ENCODE assay signal across 8 mouse cellular contexts in the genomic region with DNA sequence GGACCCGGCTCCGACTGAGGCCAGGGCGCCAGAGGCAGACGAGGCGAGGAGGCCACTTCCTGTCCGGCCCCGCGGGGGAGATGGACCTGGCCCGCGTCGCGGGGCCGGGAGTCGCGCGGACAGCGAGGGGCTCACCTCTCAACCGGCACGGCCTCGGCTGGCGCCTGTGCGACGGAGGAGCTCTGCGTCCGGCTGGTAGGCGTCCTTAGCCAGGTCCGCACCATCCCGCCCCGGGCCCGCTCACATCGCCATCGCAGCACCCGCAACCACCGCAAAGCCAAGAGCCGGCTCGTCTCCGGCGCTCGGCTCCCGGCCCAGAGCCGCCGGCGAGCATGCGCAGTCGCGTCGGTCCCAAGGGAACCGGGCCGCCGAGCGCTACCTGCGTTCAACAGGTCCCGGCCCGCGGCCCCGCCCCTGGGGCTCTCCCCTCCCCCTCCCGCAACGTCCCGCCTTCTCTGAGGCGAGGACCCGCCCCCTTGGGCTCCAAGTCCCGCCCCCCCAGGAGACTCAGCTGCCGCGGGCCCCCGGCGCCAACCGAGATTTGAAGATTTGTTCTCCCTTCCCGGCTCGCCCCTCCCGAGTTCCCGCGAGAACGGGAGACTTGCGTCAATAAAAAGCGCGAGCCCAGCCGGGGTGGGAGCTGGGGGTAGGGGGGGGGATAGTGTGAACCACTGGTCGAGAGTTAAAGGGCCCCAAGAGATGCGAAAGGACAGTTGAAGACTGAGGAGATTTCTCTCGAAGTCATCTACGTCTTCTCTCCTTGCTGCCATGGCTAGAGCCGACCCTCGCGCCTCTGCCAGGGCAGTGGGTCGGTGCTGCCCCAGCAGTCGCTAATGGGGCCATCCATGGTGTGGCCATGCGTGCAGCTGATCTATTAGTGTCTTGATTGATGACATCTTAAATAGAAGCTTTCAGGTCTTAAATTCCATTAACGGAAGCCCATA. TPM values are rescaled to one million over a fixed set of nuclear protein-coding genes. Genes with fewer than 3 reads are reported as not detected.
DNase-seq lines count a peak whose midpoint lies in the region; ATAC-seq and TF ChIP-seq lines count a peak whose summit lies in the region.

Gene Fam135a (minus strand): TSS at position 416 of the 944 bp plus-strand sequence.

- no peaks in the 10 kb centered on the region for H3K9me3 ChIP-seq in forebrain, embryonic 13.5 days (replicated peaks)
- H3K9me3 ChIP-seq in heart, postnatal 0 days (replicated peaks; ENCODE audit: control insufficient read depth, low read length), result no peaks in the 10 kb centered on the region
- H3K9me3 ChIP-seq in liver, embryonic 14.5 days (ENCODE audit: control insufficient read depth, low read length), result no peaks in the 10 kb centered on the region
- H3K9me3 ChIP-seq in neural tube, embryonic 11.5 days (ENCODE audit: control insufficient read depth, low read length), result no peaks in the 10 kb centered on the region
- H3K9me3 ChIP-seq in stomach, embryonic 16.5 days (replicated peaks; ENCODE audit: control insufficient read depth, low read length), result no peaks in the 10 kb centered on the region

- no peak for TF ChIP-seq CTCF in heart, postnatal 0 days (IDR thresholded peaks at IDR 0.05; ENCODE audit: low read depth)
- no peak for TF ChIP-seq CTCF in liver, embryonic 14.5 days (IDR thresholded peaks at IDR 0.05; ENCODE audit: low read depth)

- ATAC-seq in forebrain, embryonic 13.5 days, result peak; percentile 91
- ATAC-seq in heart, postnatal 0 days (ENCODE audit: insufficient read depth, low read depth), result peak; percentile 92
- ATAC-seq in liver, embryonic 14.5 days (ENCODE audit: insufficient read depth), result peak; percentile 81
- ATAC-seq in neural tube, embryonic 11.5 days (ENCODE audit: insufficient read depth, low FRiP score, low TSS enrichment), result peak; percentile 91
- peak; percentile 95 for ATAC-seq in stomach, embryonic 16.5 days (ENCODE audit: insufficient read depth, low FRiP score)

- peak within 1 kb of the TSS; percentile 64 for H3K27ac ChIP-seq in forebrain, embryonic 13.5 days
- peak within 1 kb of the TSS; percentile 92 for H3K27ac ChIP-seq in heart, postnatal 0 days (ENCODE audit: low read depth)
- no peak within 1 kb of the TSS for H3K27ac ChIP-seq in liver, embryonic 14.5 days
- peak within 1 kb of the TSS; percentile 90 for H3K27ac ChIP-seq in neural tube, embryonic 11.5 days (ENCODE audit: low read depth, low read length)
- peak within 1 kb of the TSS; percentile 82 for H3K27ac ChIP-seq in stomach, embryonic 16.5 days (ENCODE audit: low read length)

- H3K27me3 ChIP-seq in forebrain, embryonic 13.5 days, result no peaks in the 10 kb centered on the region
- no peaks in the 10 kb centered on the region for H3K27me3 ChIP-seq in heart, postnatal 0 days (ENCODE audit: control insufficient read depth, insufficient read depth, low read length)
- peaks cover 22% of the 10 kb centered on the region for H3K27me3 ChIP-seq in liver, embryonic 14.5 days (ENCODE audit: control insufficient read depth, insufficient read depth, low read length)
- no peaks in the 10 kb centered on the region for H3K27me3 ChIP-seq in neural tube, embryonic 11.5 days (ENCODE audit: control insufficient read depth, insufficient read depth, low read length)
- no peaks in the 10 kb centered on the region for H3K27me3 ChIP-seq in stomach, embryonic 16.5 days (ENCODE audit: control insufficient read depth, insufficient read depth, low read length)

- TF ChIP-seq EP300 in heart, postnatal 0 days (IDR thresholded peaks at IDR 0.05; ENCODE audit: low read depth), result peak; percentile 40; the same call in 1 of the 2 replicates
- no peak for TF ChIP-seq EP300 in liver, embryonic 14.5 days (IDR thresholded peaks at IDR 0.05; ENCODE audit: low read depth)

- peaks cover 12% of the 10 kb centered on the region; the same call in 1 of the 2 replicates for H3K4me1 ChIP-seq in forebrain, embryonic 13.5 days
- 0 out of 2 replicates have a peak, but pooled peaks cover 5% of the 10 kb centered on the region for H3K4me1 ChIP-seq in heart, postnatal 0 days (ENCODE audit: control insufficient read depth, insufficient read depth)
- no peaks in the 10 kb centered on the region for H3K4me1 ChIP-seq in liver, embryonic 14.5 days (replicated peaks; ENCODE audit: control insufficient read depth in 2 of 2, insufficient read depth in 2 of 2, low read length in 1 of 2)
- no peaks in the 10 kb centered on the region for H3K4me1 ChIP-seq in neural tube, embryonic 11.5 days (ENCODE audit: control insufficient read depth, insufficient read depth, low read length)
- peaks cover 7% of the 10 kb centered on the region; the same call in 1 of the 2 replicates for H3K4me1 ChIP-seq in stomach, embryonic 16.5 days (ENCODE audit: control insufficient read depth, insufficient read depth, low read length)

- H3K36me3 ChIP-seq in forebrain, embryonic 13.5 days (ENCODE audit: poor library complexity, severe bottlenecking), result no peaks in the 10 kb centered on the region
- H3K36me3 ChIP-seq in heart, postnatal 0 days (replicated peaks; ENCODE audit: control insufficient read depth, insufficient read depth, low read length), result no peaks in the 10 kb centered on the region
- no peaks in the 10 kb centered on the region for H3K36me3 ChIP-seq in liver, embryonic 14.5 days (replicated peaks; ENCODE audit: control insufficient read depth, insufficient read depth, low read depth)
- H3K36me3 ChIP-seq in neural tube, embryonic 11.5 days (ENCODE audit: control insufficient read depth, insufficient read depth, low read length), result no peaks in the 10 kb centered on the region
- no peaks in the 10 kb centered on the region for H3K36me3 ChIP-seq in stomach, embryonic 16.5 days (ENCODE audit: control insufficient read depth, insufficient read depth, low read length)

- WGBS in forebrain, embryonic 13.5 days, result under 1% methylated on average over 82 of the region's 88 CpGs
- under 1% methylated on average over 78 of the region's 88 CpGs for WGBS in heart, postnatal 0 days
- under 1% methylated on average over 74 of the region's 88 CpGs for WGBS in liver, embryonic 14.5 days (ENCODE audit: insufficient replicate concordance)
- 1% methylated on average over 57 of the region's 88 CpGs for WGBS in neural tube, embryonic 11.5 days
- 1% methylated on average over 85 of the region's 88 CpGs for WGBS in stomach, embryonic 16.5 days

- peak within 1 kb of the TSS; percentile 68 for H3K4me2 ChIP-seq in forebrain, embryonic 13.5 days
- peak within 1 kb of the TSS; percentile 89 for H3K4me2 ChIP-seq in heart, postnatal 0 days (ENCODE audit: low read depth, low read length)
- H3K4me2 ChIP-seq in liver, embryonic 14.5 days (ENCODE audit: low read depth), result peak within 1 kb of the TSS; percentile 62
- peak within 1 kb of the TSS; percentile 64 for H3K4me2 ChIP-seq in neural tube, embryonic 11.5 days (ENCODE audit: low read depth)
- H3K4me2 ChIP-seq in stomach, embryonic 16.5 days (ENCODE audit: low read depth, low read length), result peak within 1 kb of the TSS; percentile 70

- H3K4me3 ChIP-seq in forebrain, embryonic 13.5 days, result peak within 1 kb of the TSS; percentile 75
- peak within 1 kb of the TSS; percentile 97 for H3K4me3 ChIP-seq in heart, postnatal 0 days (ENCODE audit: low read depth, low read length)
- H3K4me3 ChIP-seq in liver, embryonic 14.5 days (ENCODE audit: insufficient read depth in 1 of 2, low read depth in 2 of 2, low read length in 2 of 2), result peak within 1 kb of the TSS; percentile 60 to 66
- H3K4me3 ChIP-seq in neural tube, embryonic 11.5 days (ENCODE audit: low read depth, low read length), result peak within 1 kb of the TSS; percentile 93
- peak within 1 kb of the TSS; percentile 87 for H3K4me3 ChIP-seq in stomach, embryonic 16.5 days (replicated peaks; ENCODE audit: low read length)

- peak; percentile 70 for DNase-seq in CD4-positive, CD25-positive, alpha-beta regulatory T cell, adult 2 months (ENCODE audit: low read depth, low spot score)
- peak; percentile 21 for DNase-seq in c-Kit-positive CD71-positive TER-119-negative erythroid progenitor cells, embryonic 14.5 days (ENCODE audit: low read depth)
- DNase-seq in heart, postnatal 0 days (ENCODE audit: low spot score), result peak; percentile 94
- DNase-seq in kidney, postnatal 36 days, result peak; percentile 95 to 98
- peak; percentile 33 to 44 (median 43) for DNase-seq in liver, embryonic 14.5 days (ENCODE audit: low read depth in 3 of 3, low spot score in 3 of 3)
- peak; percentile 97 for DNase-seq in neural tube, embryonic 11.5 days (ENCODE audit: low spot score)

- H3K9ac ChIP-seq in forebrain, embryonic 13.5 days, result peak within 1 kb of the TSS; percentile 88
- peak within 1 kb of the TSS; percentile 95 for H3K9ac ChIP-seq in heart, postnatal 0 days (replicated peaks; ENCODE audit: low read depth, low read length)
- peak within 1 kb of the TSS; percentile 41 for H3K9ac ChIP-seq in liver, embryonic 14.5 days (replicated peaks)
- peak within 1 kb of the TSS; percentile 89 for H3K9ac ChIP-seq in neural tube, embryonic 11.5 days (ENCODE audit: low read length)
- peak within 1 kb of the TSS; percentile 96 for H3K9ac ChIP-seq in stomach, embryonic 16.5 days (ENCODE audit: low read length)

RNA-seq across cellular contexts. Expression of gene Fam135a, which starts in this region (rescaled TPM):
- 36.7 and 38.7 TPM in 2 replicates for polyA plus RNA-seq in forebrain, embryonic 13.5 days (2015; fragmentation: Nextera tagmentation; extraction: Ambion mirVana)
- total RNA-seq in heart, postnatal 0 days (2014; rRNA removed; ENCODE audit: low replicate concordance), result 25.2 and 36.7 TPM in 2 replicates
- polyA plus RNA-seq in heart, postnatal 0 days (2015; fragmentation: Nextera tagmentation; extraction: Ambion mirVana), result 16.7 and 18.0 TPM in 2 replicates
- 4.6 and 5.1 TPM in 2 replicates for polyA plus RNA-seq in liver, embryonic 14.5 days (2012; rRNA removed)
- polyA plus RNA-seq in liver, embryonic 14.5 days (2014; fragmentation: Nextera tagmentation; extraction: Ambion mirVana), result 3.0 and 3.3 TPM in 2 replicates
- polyA plus RNA-seq in neural tube, embryonic 11.5 days (2014; fragmentation: Nextera tagmentation; extraction: Ambion mirVana), result 40.3 and 41.9 TPM in 2 replicates
- polyA plus RNA-seq in stomach, embryonic 16.5 days (2015; fragmentation: Nextera tagmentation; extraction: Ambion mirVana), result 33.4 and 36.5 TPM in 2 replicates

Comparison
In these comparisons a context has a peak if more than half of its experiments do, and no peak if none do; other contexts are left out.
1. DNase-seq: peak in every context shown above with its lines; median percentile 97 in neural tube, embryonic 11.5 days; 96 in kidney, postnatal 36 days; 94 in heart, postnatal 0 days; 70 in CD4-positive, CD25-positive, alpha-beta regulatory T cell, adult 2 months; 43 in liver, embryonic 14.5 days; 21 in c-Kit-positive CD71-positive TER-119-negative erythroid progenitor cells, embryonic 14.5 days.
2. H3K9ac ChIP-seq: peak in every context shown above with its lines; median percentile 96 in stomach, embryonic 16.5 days; 95 in heart, postnatal 0 days; 89 in neural tube, embryonic 11.5 days; 88 in forebrain, embryonic 13.5 days; 41 in liver, embryonic 14.5 days.